Mouse (Mus musculus): ENCODE data around the gene Hip1. TPM values are rescaled to one million over a fixed set of nuclear protein-coding genes. Genes with fewer than 3 reads are reported as not detected.
"Not testable (repeated sequence)": the region's sequence is repeated elsewhere in the genome, so short reads cannot be mapped to it uniquely, and the experiment has no call there.

Gene Hip1
- polyA plus RNA-seq, 1 experiment from 2014 or later = 49.1 TPM

- H3K4me1 ChIP-seq = no peaks in the 10 kb centered on the region
- peaks cover 26% of the 10 kb centered on the region for H3K36me3 ChIP-seq
- no peak overlapping the region for H3K4me3 ChIP-seq
- H3K27me3 ChIP-seq (ENCODE audit: low read depth, poor library complexity, severe bottlenecking) = no peaks in the 10 kb centered on the region
- H3K9me3 ChIP-seq (replicated peaks) = no peaks in the 10 kb centered on the region
- no peak for DNase-seq (ENCODE audit: low spot score)
- 94% methylated on average over 5 of the region's 5 CpGs for WGBS
- no peak overlapping the region for H3K27ac ChIP-seq
These were observed 68.7 kb downstream of the Hip1 start for GRCm38 (mm10) chr5:135476199-135476598.

DNA sequence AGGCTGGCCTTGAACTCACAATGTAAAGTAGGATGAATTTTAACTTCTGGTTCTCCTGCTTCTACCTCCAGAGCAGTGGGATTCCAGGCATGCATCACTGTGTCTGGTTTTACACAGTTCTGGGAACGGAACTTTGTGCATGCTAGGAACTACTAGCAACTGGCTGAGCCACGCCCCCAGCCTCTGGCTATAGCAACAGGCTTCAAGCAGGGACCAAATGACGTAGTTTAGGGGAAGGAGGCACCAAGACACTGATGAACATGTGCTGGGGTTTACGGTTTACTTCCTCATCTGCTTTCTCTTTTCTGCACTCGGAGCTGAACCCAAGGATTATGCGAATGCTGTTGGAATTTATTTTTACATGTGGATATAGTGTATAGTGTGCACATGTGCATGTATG is 72.5 kb downstream of the Hip1 start:
- H3K27me3 ChIP-seq (ENCODE audit: low read depth, poor library complexity, severe bottlenecking) = no peaks in the 10 kb centered on the region
- 85% methylated on average over 6 of the region's 6 CpGs for WGBS
- H3K9me3 ChIP-seq (replicated peaks) = no peaks in the 10 kb centered on the region
- peaks cover 23% of the 10 kb centered on the region for H3K36me3 ChIP-seq
- DNase-seq (ENCODE audit: low spot score) = no peak
- H3K4me1 ChIP-seq = no peaks in the 10 kb centered on the region
- H3K4me3 ChIP-seq = no peak overlapping the region
- H3K27ac ChIP-seq = no peak overlapping the region

GRCm38 (mm10) chr5:135471747-135472146 is 73.2 kb downstream of the Hip1 start:
- Histone ChIP-seq H3K9me3 (replicated peaks) (no peaks in the 10 kb centered on the region), H3K4me3 (no peak overlapping the region), H3K4me1 (no peaks in the 10 kb centered on the region), H3K27ac (no peak overlapping the region), H3K36me3 (peaks cover 29% of the 10 kb centered on the region), H3K27me3 (ENCODE audit: low read depth, poor library complexity, severe bottlenecking) (no peaks in the 10 kb centered on the region)
- DNase-seq (ENCODE audit: low spot score) = no peak
- WGBS = 96% methylated on average over 4 of the region's 4 CpGs

GRCm38 (mm10) chr5:135468280-135468679 is 76.6 kb downstream of the Hip1 start:
- Histone ChIP-seq H3K27me3 (ENCODE audit: low read depth, poor library complexity, severe bottlenecking) (no peaks in the 10 kb centered on the region), H3K27ac (no peak overlapping the region), H3K4me1 (peaks cover 6% of the 10 kb centered on the region), H3K36me3 (peaks cover 23% of the 10 kb centered on the region), H3K4me3 (no peak overlapping the region), H3K9me3 (replicated peaks) (no peaks in the 10 kb centered on the region)
- no peak for DNase-seq (ENCODE audit: low spot score)
- 96% methylated on average over 6 of the region's 6 CpGs for WGBS

DNA sequence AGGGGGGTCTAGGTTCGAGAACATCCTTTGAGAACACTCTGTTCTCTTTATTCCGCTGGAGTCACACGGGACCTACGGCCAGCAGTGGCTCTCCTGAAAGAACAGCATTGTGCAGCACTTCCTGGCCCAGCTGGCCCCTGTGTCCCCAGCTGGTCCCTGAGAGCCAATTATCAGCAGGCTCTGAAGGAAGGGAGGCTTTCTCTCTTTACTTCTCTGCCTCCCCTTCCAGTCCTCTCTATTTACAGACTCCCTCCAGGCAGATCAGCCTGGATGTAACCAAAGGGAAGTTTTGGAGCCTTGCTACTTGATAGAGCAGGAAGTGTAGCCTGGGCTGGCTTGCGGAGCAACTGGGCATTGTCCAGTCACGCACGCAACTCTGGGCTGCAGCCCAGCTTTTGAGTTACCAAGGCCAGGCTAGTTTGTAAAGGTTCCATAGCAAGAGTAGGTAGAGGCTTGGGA is 79.1 kb downstream of the Hip1 start:
- Histone ChIP-seq H3K4me1 (peaks cover 6% of the 10 kb centered on the region), H3K9me3 (replicated peaks) (no peaks in the 10 kb centered on the region), H3K27ac (peak overlapping the region; percentile 66), H3K27me3 (ENCODE audit: low read depth, poor library complexity, severe bottlenecking) (no peaks in the 10 kb centered on the region), H3K36me3 (peaks cover 31% of the 10 kb centered on the region), H3K4me3 (no peak overlapping the region)
- WGBS = 83% methylated on average over 7 of the region's 7 CpGs
- DNase-seq (ENCODE audit: low spot score) = no peak

- H3K27me3 ChIP-seq (ENCODE audit: low read depth, poor library complexity, severe bottlenecking) = no peaks in the 10 kb centered on the region
- H3K9me3 ChIP-seq (replicated peaks) = no peaks in the 10 kb centered on the region
- no peak for DNase-seq (ENCODE audit: low spot score)
- H3K27ac ChIP-seq = no peak overlapping the region
- H3K4me1 ChIP-seq = peaks cover 14% of the 10 kb centered on the region
- H3K4me3 ChIP-seq = no peak overlapping the region
- 89% methylated on average over 8 of the region's 8 CpGs for WGBS
- peaks cover 55% of the 10 kb centered on the region for H3K36me3 ChIP-seq
These were observed 81.5 kb downstream of the Hip1 start for GRCm38 (mm10) chr5:135463380-135463779.

DNA sequence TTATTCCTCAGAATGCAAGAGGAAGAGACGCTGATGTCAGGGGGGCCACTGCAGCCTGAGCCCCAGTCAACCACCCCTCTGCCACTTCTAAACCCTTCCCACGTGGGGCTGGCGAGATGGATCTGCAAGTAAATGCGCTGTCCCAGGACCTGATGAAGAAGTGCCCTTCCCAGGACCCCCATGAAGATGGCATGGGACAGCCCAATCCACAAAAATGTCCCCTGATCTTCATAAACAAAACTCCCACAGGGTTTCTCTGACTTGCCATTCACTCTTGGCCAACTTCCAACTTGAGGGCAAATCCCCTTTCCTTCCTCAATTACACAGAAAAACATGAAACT is 84.1 kb downstream of the Hip1 start:
- DNase-seq (ENCODE audit: low spot score) = no peak
- no peaks in the 10 kb centered on the region for H3K9me3 ChIP-seq (replicated peaks)
- no peak overlapping the region for H3K4me3 ChIP-seq
- WGBS = 86% methylated on average over 4 of the region's 4 CpGs
- no peak overlapping the region for H3K27ac ChIP-seq
- H3K4me1 ChIP-seq = peaks cover 11% of the 10 kb centered on the region
- H3K27me3 ChIP-seq (ENCODE audit: low read depth, poor library complexity, severe bottlenecking) = no peaks in the 10 kb centered on the region
- peaks cover 62% of the 10 kb centered on the region for H3K36me3 ChIP-seq

DNA sequence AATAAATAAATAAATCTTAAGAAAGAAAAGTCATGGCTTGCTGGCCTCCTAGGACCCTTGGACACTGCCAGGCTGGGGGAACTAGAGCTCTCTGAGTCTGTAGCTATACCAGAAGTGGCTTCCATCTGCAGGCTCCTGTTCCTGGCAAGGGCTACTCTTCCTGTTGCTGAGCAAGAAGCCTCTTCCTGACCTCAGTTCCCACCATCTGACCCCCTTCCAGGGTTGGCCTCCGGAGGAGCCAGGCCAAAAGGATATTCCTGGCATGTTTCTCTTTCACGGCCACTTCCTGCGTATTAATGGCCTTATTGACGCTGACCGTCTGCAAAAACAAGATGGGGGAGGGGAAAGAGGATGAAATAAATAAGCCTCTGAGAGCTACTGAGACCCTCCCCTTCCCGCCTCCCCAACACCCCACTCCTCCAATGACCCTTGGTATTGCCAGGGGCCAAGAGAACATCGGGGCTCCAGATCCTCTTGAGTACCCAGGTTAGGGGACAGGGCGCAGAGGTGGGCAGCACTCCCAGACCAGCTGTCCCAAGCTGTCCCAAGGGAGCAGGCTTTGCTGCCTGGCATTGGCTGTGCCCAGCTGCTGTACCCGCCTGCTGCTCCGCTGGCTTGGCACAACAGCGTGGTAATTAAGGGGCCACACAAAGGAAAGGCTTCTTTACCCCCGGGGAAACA is 84.6 kb downstream of the Hip1 start:
- 92% methylated on average over 12 of the region's 12 CpGs for WGBS
- Histone ChIP-seq H3K9me3 (replicated peaks) (no peaks in the 10 kb centered on the region), H3K27ac (no peak overlapping the region), H3K27me3 (ENCODE audit: low read depth, poor library complexity, severe bottlenecking) (no peaks in the 10 kb centered on the region), H3K4me1 (peaks cover 8% of the 10 kb centered on the region), H3K36me3 (peaks cover 64% of the 10 kb centered on the region), H3K4me3 (no peak overlapping the region)
- DNase-seq (ENCODE audit: low spot score) = no peak

- DNase-seq (ENCODE audit: low spot score) = no peak
- 71% methylated on average over 3 of the region's 3 CpGs for WGBS
- H3K4me3 ChIP-seq = no peak overlapping the region
- no peaks in the 10 kb centered on the region; the same call in 1 of the 2 replicates for H3K9me3 ChIP-seq (replicated peaks)
- H3K27ac ChIP-seq = no peak overlapping the region
- H3K27me3 ChIP-seq (ENCODE audit: low read depth, poor library complexity, severe bottlenecking) = no peaks in the 10 kb centered on the region
- H3K36me3 ChIP-seq = peaks cover 72% of the 10 kb centered on the region
- H3K4me1 ChIP-seq = peaks cover 8% of the 10 kb centered on the region
These were observed 85.4 kb downstream of the Hip1 start for GRCm38 (mm10) chr5:135459486-135459885.

DNA sequence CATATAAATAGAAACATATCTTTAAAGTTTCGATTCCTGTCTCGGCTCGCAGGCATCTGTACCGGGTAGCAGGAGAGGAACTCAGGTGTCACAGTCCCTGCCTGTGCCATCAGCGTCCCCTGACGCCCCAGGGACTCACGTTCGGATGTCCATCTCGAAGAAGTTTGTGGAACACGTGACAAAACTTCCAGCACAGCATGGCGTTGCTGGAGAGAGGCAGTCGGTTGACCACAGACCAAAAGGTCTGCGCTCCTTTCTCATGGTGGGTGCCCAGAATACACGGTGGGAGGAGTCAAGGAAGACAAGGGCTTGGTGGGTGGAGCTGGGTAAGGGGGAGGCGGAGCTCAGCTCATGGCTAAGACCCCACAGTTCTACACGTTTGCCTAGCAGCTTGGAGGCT is 87.0 kb downstream of the Hip1 start:
- Histone ChIP-seq H3K4me3 (no peak overlapping the region), H3K4me1 (peaks cover 8% of the 10 kb centered on the region), H3K27ac (no peak overlapping the region), H3K36me3 (peaks cover 87% of the 10 kb centered on the region), H3K27me3 (ENCODE audit: low read depth, poor library complexity, severe bottlenecking) (no peaks in the 10 kb centered on the region), H3K9me3 (replicated peaks) (peaks cover 3% of the 10 kb centered on the region; the same call in 1 of the 2 replicates)
- WGBS = 93% methylated on average over 16 of the region's 16 CpGs
- DNase-seq (ENCODE audit: low spot score) = no peak

- Histone ChIP-seq H3K36me3 (peaks cover 93% of the 10 kb centered on the region), H3K4me3 (no peak overlapping the region), H3K27ac (no peak overlapping the region), H3K9me3 (replicated peaks) (peaks cover 3% of the 10 kb centered on the region; the same call in 1 of the 2 replicates), H3K4me1 (peaks cover 8% of the 10 kb centered on the region), H3K27me3 (ENCODE audit: low read depth, poor library complexity, severe bottlenecking) (no peaks in the 10 kb centered on the region)
- WGBS = 95% methylated on average over 9 of the region's 9 CpGs
- no peak for DNase-seq (ENCODE audit: low spot score)
These were observed 88.4 kb downstream of the Hip1 start for GRCm38 (mm10) chr5:135456515-135456914.

- Histone ChIP-seq H3K27me3 (ENCODE audit: low read depth, poor library complexity, severe bottlenecking) (no peaks in the 10 kb centered on the region), H3K9me3 (replicated peaks) (peaks cover 3% of the 10 kb centered on the region; the same call in 1 of the 2 replicates), H3K36me3 (peaks cover 98% of the 10 kb centered on the region), H3K27ac (no peak overlapping the region), H3K4me1 (peaks cover 7% of the 10 kb centered on the region), H3K4me3 (no peak overlapping the region)
- 97% methylated on average over 2 of the region's 2 CpGs for WGBS
- no peak for DNase-seq (ENCODE audit: low spot score)
These were observed 90.7 kb downstream of the Hip1 start for GRCm38 (mm10) chr5:135454256-135454655.

DNA sequence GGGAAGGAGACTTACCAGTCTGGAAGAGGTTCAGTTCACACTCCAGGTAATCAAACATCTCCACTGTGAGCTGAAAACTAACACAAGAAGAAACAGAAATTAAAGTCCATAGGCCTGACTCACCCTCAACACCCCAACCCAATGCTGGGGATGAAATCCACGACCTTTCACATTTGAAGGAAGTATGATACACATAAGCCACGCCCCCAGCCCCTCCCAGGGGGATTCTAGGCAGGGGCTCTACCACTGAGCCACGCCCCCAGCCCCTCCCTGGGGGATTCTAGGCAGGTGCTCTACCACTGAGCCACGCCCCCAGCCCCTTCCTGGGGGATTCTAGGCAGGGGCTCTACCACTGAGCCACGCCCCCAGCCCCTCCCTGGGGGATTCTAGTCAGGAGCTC is 93.4 kb downstream of the Hip1 start:
- not testable (repeated sequence) for H3K9me3 ChIP-seq (replicated peaks); H3K27ac ChIP-seq; H3K27me3 ChIP-seq (ENCODE audit: low read depth, poor library complexity, severe bottlenecking); H3K4me1 ChIP-seq; DNase-seq (ENCODE audit: low spot score); H3K4me3 ChIP-seq
- H3K36me3 ChIP-seq = peaks cover 96% of the 10 kb centered on the region
- 82% methylated on average over 5 of the region's 5 CpGs for WGBS

DNA sequence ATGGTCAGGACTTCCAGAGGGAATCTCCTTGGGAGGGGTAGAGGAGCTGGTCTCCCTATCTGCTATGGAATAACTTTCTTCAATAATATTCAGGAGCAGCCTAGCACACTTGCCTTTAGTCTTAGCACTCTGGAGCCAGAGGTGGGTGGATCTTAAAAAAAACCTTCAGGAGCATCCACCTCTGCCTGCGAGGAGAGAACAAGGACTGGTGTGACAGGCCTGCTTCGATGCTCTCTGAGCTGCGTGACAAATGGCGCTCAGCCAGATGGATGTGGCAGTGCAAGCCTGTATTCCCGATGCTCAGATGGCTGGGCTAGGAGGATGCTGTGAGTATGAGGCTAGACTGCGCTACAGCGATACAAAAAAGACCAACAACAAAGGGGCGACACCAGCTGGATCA is 93.8 kb downstream of the Hip1 start:
- no peak for DNase-seq (ENCODE audit: low spot score)
- Histone ChIP-seq H3K4me3 (no peak overlapping the region), H3K27me3 (ENCODE audit: low read depth, poor library complexity, severe bottlenecking) (no peaks in the 10 kb centered on the region), H3K27ac (no peak overlapping the region), H3K36me3 (peaks cover 96% of the 10 kb centered on the region), H3K9me3 (replicated peaks) (peaks cover 3% of the 10 kb centered on the region; the same call in 1 of the 2 replicates), H3K4me1 (peaks cover 7% of the 10 kb centered on the region)
- 91% methylated on average over 8 of the region's 8 CpGs for WGBS

All from limb, embryonic 10.5 days (tissue).